Mouse (Mus musculus) CD8-positive naive resting alpha-beta T cell, adult 2 months (primary cell): ENCODE measurements around the gene Lgr4.

Experiments used
- DNase-seq, 2 experiments: peaks; one replicate each; pipeline ENCODE4 v3.0.0; 2022; ENCODE audit warnings: low read depth in 2 of 2, low spot score in 2 of 2

The Lgr4 gene

DNA sequence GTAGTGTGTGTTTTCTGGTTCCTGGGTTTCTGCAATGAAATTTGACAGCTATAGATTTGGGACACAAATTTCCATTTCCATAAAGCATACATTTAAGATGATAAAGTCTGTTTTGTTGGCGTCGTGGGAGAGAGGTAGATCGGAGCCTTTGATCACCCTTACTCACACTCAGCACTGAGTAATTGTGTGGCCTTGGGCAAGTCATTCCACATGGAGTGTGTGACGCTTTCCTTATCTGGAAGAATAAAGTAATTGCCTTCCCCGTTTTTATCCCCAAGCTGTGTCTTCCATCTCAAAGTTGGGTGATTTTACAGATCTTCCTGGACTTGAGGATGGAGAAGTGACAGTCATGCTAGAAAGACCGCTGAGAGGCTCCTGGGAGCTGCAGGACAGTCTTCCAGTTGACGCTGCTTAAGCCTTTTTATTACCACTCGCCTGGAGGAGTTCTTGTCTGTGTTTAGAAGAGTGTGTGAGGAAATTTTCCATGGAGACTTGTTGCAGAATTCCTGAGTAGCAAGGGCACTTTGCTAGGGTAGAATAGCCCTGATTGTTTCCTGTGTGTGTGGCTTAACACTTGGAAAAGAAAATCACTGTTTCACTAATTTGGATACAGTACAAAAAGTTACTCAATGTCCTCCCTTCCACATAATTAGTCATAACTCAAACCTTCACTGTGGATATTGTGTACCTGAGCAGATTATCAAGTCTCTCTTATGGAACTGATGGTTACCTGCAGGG lies 4.0 kb downstream of the Lgr4 start:
- DNase-seq = no peak

DNA sequence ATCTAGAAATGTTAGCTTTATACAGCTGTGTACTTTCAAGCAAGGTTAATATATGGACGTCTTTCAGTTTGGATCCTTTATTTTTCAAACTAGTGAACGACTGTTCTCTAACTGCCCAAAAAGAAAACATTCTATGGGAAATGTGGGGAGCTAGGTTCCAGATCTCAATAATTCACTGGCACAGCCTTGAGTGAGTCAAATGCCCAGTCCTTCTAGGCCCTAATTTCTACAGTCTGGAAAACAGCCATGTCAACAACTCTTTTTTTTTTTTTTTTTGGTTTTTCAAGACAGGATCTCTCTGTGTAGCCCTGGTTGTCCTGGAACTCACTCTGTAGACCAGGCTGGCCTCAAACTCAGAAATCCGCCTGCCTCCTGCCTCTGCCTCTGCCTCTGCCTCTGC lies 4.9 kb downstream of the Lgr4 start:
- no peak for DNase-seq

DNA sequence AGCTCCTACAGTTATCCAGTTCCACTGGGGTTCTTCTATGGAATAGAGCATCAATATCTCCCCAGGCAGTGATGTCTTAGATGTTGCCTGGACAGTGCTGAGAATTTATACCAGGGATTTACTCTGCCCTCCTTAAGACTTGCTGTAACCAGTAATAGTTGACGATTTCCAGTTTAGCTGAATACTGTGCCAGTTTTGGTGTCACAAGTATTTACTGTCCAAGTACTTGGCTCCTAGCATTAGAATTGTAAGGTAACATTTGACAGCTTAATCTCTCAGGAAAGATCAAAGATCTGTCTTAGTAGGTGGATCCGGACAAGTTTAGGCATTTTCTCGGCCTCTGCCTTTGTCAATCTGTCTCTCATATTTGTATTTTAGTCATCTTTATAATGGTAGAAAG lies 5.6 kb downstream of the Lgr4 start:
- DNase-seq = no peak

DNA sequence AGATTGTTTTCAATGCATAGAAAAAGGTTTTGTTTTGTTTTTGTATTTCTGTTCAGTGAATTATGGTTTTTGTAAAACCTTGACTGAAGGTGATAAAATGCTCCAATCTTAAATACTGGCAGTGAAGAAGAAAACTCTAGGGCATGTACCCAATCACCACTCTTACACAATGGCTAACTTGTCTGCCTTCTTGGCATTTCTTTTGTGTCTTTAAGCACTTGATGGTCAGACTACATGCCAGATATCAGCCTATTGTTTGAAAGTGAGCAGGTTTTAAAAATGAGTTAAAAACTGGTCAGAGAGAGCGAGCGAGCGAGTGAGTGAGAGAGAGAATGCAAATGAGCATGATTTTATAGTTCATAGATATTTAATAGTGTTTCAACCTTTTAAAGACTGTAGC lies 6.5 kb downstream of the Lgr4 start:
- DNase-seq = no peak

DNA sequence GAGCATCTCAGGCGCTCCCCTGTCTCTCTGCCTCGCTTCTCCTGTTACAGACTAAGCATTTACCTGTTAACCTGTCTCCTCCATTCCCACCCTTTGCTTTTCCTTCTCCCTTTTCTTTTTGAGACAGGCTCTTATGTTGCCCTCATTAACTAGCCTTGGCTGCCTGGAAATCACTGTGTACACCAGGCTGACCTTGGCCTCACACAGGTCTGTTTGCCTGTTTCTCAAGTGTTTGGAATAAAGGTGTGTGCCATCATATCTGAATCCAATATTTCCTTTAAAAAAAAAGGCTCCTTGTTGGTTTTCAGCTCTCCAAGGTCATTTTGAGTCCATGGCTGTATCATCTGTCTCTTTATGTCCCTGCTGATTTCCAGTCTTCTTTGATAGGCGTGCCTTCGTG lies 9.5 kb downstream of the Lgr4 start:
- no peak for DNase-seq

DNA sequence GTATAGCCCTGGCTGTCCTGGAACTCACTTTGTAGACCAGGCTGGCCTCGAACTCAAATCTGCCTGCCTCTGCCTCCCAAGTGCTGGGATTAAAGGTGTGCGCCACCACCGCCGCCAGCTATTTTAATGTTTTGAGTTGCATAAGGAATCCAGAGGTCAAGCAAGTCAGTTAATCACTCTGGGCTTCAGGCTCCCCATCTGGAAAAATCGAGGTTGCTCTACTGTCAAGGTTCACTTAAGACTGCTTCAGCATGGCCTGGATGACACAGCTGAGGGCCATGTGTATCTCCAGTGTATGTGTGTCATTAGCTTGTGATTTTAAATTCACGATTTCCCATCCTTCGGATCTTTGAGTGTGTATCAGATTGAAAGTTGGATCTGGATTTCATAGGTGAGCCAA lies 10.0 kb downstream of the Lgr4 start:
- DNase-seq = no peak

DNA sequence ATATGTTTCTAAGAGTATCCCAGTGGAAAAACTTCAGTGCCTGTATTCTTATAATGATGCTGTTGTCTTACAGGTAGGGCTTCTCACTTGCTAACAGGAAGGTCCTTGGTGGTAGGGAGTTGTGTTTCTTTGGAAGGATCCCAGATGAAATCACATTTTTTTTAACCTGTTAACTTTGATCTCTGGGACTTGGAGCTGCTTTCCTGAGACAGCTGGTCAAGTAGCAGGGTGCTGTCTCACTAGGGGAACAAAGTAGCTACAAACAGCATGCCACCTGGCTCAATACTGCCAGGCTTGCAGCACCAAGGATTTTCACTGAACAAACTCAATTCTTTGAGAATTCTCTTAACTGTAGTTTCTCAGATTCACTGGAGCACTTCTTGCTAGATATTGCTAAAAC lies 10.4 kb downstream of the Lgr4 start:
- DNase-seq = no peak

DNA sequence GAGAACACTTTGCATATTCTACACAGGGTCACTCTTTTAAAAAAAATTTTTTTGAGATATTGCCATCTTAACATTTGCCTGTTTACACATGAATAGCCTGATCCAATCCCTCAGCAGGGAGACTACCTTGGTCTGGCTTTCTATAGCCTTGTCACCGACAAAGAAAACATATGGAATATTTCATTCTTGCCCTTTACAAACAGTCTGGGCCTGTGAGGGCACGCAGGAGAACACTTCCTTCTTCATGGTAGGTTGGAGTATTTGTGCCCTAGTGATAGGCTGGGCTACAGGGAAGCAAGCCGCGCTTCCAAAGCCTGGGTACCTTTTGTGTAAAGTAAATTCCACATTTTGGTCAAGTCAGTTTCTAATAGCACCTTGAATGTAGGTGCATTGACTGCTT lies 11.3 kb downstream of the Lgr4 start:
- no peak for DNase-seq

DNA sequence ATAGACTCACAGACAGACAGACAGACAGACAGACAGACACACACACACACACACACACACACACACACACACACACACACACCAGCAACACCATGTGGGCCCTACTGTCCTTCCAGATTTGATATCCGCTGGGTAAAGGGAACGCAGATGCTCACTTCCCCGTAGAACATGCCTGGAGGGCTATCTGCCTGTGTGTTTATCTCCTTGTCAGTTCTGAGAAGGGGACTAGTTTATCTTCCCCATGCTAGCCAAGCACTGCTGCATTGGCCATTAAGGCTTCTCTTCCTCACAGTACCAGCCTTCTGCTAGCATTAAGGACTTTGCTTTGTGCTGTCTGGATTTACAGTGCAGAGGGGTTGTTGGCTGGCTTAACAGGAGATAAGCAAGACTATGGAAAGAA lies 11.8 kb downstream of the Lgr4 start:
- DNase-seq = no peak

DNA sequence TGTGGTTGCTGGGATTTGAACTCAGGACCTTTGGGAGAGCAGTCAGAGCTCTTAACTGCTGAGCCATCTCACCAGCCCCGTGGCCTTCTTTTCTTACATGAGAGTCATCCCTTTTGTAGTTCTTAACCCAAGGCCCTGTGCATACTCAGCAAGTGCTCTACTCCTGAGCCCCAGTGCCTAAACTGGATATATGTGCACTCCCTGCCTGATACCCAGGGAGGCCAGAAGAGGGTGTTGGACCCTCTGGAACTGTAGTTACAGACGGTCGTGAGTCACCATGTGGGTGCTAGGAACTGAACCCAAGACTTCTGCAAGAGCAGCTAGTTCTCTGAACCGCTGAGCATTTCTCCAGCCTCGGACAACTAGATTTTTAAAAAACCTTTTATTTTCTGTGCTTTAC lies 12.9 kb downstream of the Lgr4 start:
- DNase-seq = no peak

DNA sequence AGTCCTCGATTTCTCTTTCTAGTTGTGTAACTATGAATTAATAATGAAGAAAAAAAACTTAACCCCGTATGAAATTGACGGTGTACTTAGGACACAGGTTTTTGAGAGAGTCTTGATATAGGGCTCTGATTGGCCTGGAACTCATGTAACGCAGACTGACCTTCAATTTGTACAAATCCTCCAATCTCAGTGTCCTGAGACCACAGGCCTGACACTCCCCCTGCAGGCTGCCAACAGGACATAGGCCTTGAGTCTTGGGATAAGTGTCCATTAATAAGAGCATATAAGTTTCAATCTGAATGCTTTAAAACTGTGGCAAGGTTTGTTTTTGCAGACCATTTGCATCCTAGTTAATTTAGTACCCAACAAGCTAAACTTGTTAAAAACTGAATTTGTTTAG lies 13.3 kb downstream of the Lgr4 start:
- DNase-seq = no peak

DNA sequence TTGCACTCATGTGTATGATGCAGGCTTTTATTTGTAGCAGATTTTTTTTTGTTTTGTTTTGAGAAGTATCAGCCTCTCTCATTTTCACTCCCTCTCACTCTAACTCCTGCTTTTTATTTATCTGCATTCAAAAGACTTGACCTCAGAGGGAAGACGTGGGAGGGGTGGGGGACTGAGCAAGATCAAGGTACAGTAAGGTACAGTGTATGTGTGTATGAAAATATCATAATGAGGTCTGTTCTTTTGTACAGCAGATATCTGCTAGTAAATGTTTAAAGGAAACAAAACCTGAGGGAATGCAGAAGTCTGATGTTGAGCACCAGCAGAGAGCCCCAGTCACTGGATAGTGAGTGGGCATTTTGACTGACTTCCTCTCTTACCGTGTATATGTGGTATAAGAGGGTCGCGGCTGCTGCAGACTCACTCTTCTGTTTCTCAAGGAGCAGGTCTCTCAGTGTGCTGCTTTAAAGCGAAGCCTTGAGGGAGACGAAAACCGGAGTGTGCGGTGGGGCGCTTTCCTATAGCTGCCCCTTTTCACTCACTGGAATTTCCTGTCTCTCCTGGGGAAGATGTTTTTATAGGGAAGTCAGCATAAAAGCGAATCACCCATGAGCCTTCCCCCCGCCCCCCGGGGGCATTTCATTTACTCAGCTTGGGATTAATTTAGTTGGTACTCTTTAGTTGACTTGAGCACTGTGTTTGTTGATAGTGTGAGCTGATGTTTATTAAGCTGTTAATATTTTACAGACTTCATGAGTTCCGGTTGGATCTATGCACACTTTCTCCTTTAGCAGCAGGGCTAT lies 14.7 kb downstream of the Lgr4 start:
- DNase-seq = no peak

DNA sequence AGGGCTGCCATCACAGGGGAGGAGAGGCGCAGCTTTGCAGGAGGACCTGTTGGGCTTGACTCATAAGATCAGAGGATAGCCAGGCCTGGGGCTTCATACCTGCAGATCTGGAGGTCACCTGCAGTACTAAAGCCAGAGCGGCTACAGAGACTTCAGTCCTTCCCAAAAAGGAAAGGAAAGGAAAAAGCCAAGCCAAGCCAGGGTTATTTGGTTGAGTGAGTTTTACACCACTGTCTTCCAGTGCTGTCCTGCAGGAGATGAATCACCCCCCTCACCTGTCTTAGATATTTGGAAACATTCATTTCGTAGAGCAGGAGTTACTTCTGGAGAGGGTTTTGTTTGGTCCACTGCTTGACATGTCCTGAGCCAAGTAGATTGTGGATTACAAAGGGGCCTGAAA lies 15.7 kb downstream of the Lgr4 start:
- no peak for DNase-seq

DNA sequence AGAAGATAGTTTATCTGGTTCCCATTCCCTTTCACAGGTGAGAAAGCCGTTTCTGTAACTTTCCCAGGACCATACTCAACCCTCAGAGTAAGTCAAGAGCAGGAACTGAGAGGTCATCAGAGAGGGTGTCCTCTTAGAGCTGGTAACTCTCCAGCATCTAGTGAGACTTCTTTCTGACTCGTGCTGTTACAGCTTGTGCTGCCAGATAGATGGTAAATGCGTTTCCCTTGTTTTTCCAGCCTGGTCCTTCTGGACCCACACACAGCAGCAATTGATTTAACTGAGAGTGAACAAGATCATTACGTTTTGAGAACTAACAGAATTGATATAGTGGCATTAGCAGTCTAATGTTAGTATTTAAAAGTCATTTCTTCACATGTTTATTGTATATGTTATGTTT lies 16.6 kb downstream of the Lgr4 start:
- no peak for DNase-seq

DNA sequence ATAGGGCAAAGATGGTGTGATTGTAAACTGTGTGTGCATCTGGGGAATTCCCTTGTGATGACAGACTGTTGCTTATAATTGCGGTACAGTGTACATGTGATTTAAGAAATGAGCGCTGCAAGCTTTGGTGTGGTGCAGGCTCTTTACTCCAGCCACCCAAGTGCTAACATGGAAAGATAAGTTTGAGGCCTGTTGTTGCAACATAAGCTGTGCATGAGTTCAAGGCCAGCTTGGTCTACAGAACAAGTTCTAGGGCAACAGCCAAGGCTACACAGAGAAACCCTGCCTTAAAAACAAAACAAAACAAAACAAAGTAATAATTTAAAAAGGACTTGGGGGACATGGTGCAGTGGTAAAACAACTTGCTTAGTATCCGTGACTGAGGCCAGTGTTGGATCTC lies 17.7 kb downstream of the Lgr4 start:
- DNase-seq = no peak

DNA sequence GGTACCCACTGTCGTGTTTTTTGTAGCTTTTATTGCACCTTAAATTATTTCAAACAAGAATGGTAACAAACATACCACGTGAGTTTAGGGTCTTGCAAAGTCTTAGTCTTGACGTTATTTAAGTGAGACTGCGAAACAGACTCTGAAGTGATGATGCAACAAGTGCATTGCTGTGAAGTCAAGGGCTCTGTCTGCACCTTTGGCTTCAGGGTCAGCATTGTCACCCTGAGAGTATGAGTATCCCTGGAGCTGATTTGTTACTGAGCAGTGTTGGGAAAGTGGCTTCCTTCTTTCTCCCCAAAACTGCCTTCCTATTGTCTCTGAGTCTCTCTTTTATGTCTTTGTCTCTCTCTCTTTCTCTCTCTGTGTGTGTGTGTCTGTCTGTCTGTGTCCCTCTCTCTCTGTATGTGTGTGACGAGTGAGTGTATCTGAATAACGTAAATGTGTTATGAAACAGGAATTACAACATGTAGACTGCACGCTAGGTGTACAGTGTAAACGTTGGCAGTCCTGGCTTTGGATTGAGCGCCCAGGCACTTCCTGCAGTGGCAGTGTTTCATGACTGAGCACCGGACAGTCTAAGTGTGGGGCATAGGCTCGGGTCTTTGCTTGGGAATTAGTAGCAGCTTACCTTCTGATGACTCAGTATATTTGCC lies 18.4 kb downstream of the Lgr4 start:
- no peak for DNase-seq

DNA sequence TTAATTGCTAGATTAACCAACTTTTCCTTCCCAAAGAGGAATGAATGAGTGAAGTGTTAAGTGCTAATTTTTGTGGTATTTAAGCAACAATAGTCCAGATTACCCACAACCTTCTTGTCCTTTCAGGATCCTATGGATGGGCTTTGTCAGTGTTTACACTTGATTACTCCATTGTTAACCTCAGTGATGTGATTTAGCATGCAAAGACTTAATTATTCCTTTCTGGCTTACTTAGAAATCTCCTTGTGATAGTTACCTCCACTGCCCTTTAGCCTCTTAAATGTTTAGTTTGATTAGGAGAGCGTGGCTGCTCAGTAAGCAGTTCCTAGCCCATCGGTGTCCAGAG lies 18.9 kb downstream of the Lgr4 start:
- DNase-seq = no peak

DNA sequence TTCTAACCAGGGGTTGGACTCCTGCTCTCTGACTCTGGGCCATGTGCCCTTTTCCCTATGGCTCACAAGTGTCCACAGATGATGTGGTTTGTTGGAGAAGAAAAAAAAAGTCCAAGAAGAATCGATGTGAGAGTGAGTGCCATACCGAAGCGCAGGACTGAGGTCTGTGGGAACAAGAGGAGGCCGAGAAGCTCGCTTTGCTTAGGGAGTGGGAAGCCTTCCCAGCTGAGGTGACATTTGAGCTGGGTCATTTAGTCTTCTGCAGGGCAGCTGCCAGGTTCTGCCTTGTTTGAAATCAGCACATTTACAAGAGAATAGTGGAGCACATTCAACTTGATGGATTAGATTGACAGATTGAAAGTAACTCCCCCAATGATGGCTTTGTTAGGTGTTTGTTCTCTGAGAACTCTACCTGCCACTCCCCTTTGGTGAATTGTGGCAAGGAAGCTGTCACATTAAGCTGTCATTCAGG lies 24.6 kb downstream of the Lgr4 start:
- no peak for DNase-seq

DNA sequence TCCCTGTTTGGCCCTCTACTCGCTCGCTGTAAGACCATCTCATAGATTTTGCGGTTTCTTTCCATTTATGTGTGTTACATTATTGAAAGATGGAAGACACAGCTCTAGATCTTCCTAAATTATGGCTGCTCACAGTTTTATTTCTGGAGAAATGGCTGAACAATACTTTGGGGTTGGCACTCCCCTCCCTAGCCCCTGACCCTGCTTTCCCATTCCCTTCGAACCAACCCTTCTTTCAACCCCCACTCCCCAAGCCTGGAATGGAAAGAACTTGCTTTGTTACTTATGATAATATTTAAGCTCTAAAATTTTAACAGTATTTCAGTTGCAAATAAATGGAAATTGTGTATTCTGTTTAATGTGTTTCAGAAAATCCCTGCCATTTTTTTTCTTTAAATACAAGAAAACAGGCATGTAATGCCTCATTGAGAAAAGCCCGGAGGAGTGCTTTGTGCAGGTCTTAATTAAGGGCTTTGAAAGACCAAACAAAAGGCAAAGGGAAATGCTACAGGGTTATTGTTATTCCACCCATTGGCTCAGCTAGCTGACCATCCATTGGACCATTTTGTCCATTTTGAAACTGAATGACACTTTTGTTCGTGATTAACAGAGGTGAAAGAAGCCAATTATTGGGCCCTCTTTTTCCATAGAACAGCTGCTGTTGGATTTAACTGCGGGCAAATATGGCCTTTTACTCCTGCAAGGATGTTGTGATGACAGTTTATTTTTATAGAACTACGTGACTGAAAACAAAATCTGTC lies 25.5 kb downstream of the Lgr4 start:
- DNase-seq = no peak

DNA sequence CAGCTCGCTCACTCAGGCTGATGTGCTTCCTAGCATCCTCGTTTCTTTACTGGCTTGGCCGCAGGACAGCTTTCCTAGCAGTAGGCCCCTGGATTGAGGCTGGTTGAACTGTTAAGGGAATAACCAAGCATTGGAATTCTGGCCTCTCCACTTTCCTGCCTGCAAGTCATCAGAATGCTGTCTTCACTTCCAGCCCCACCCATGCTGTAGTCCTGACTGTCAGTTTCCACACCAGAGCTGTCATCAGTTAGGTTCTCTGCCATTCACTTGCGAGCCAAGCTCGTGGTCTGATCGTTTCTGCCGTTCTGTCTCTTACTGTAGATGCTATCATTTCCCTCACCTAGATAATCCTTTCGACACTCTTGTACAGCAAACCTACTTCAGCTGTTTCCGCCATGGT lies 27.5 kb downstream of the Lgr4 start:
- no peak for DNase-seq

DNA sequence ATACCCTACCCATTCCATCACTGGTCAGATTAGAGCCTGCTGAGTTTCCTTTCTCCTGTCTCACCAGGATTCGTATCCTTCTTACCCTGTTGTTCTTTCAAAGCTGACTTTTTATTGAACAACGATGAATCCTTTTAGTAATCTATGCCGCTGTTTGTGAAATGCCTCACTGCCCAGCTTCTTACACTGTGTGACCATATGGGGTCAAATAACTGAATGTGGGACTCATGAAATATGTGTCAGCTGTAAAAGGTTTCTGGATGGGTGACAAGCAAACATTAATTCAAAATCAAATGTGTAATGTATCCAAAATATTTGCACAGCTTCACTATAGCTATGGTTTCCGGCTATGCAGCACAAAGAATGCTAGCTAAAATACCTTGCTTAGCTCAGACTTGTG lies 28.1 kb downstream of the Lgr4 start:
- no peak for DNase-seq

DNA sequence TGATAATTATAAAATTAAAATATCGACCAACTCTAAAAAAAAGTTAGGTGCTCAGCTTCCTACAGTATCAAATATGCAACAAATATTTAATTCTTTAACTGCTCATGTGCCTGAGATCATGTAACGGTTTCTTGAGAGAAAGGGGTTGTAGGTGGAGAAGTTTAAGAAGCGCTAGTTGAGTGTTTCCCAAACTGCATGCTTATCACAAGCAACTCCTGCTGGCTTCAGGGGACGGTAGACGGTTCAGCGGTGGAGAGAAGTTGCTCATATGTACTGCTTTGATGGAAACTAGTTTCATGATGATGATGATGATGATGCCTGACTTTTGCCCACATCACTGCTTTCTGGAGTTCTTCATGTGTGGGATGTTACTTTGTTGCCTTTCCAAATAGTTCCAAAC lies 29.0 kb downstream of the Lgr4 start:
- DNase-seq = no peak
